ENCODE assay signal across 9 mouse cellular contexts in the genomic region with DNA sequence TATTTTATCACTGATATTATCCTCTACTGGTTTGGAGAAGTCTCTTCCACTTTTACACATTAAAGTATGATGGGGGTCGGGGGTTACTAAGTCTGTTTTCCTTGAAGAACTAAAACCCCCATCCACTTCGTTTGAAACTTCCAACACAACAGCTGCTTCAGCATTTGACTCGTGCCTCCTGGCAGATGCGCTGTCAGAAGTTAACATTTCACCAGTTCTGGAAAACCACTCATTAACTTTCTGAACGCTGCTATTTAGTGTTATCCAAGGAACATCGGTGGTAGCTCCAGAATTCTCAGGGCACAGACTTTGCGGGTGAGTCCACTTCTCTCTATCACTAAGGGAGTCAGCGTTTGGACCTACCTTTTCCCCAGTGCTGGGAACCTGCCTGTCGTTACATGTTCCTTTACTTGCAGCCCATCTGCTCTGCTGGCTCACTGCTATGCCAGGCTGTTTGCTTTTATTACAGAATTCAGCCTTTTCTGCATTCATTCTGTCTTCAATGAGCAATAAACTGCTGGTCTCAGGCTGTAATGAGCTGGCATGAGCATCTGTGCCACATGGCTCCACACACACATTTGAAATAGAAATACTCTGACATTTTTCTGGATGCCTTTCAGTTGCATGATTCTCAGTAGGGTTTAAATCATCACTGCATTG. TPM values are rescaled to one million over a fixed set of nuclear protein-coding genes. Genes with fewer than 3 reads are reported as not detected.
DNase-seq lines count a peak whose midpoint lies in the region.
"Had no signal": no experiment of that assay in that cellular context is flagged by ENCODE, and none has a peak within 500 bp of the region (broad histone marks: within the 10 kb centered on the region; RNA-seq: fewer than 3 reads in every experiment).

No protein-coding gene starts in this region.

- intact Hi-C loops in left cerebral cortex, postnatal 25 days (cut with DNase I): no loop called here

- DNase-seq in kidney, adult 8-10 months: peak; percentile 20 to 35
- DNase-seq in kidney, postnatal 4 days: no peak
- DNase-seq in brain, embryonic 18.5 days (ENCODE audit: low read depth, low spot score): peak; percentile 70
- DNase-seq in frontal cortex, postnatal 36 days (ENCODE audit: low spot score in 2 of 2): peak; percentile 6 to 55
- DNase-seq in left cerebral cortex, postnatal 25 days (ENCODE audit: low spot score in 2 of 2): peak; percentile 23 to 42
- DNase-seq in gastrocnemius, adult 18-20 months (ENCODE audit: low spot score): no peak
- DNase-seq in heart, adult 11 months: no peak
- DNase-seq: gastrocnemius, postnatal 10 days; thymus, postnatal 36 days had no signal

RNA-seq across cellular contexts. Expression of gene Brca1, which starts 25.7 kb away (rescaled TPM):
- total RNA-seq in left cerebral cortex, postnatal 25 days (2021): under 1 TPM; 0.69 to 0.80 TPM
- under 1 TPM in 1 of 2 experiments, not detected in 1; 0.34 TPM for total RNA-seq in gastrocnemius, adult 18-20 months (2021)

RNA-seq across cellular contexts. Expression of gene Nbr1, which starts 25.9 kb away (rescaled TPM):
- total RNA-seq in left cerebral cortex, postnatal 25 days (2021): 100 to 1,000 TPM; 127 to 130 TPM
- 10 to 100 TPM; 63.0 to 66.2 TPM for total RNA-seq in gastrocnemius, adult 18-20 months (2021)

RNA-seq across cellular contexts. Expression of gene Tmem106a, which starts 56.0 kb away (rescaled TPM):
- total RNA-seq in left cerebral cortex, postnatal 25 days (2021): 1 to 10 TPM; 1.1 to 1.6 TPM
- total RNA-seq in gastrocnemius, adult 18-20 months (2021): 1 to 10 TPM; 1.5 to 2.4 TPM

Comparison
In these comparisons a context has a peak if more than half of its experiments do, and no peak if none do; other contexts are left out.
1. DNase-seq: peak in kidney, adult 8-10 months (2 of 2), brain, embryonic 18.5 days (single experiment), frontal cortex, postnatal 36 days (2 of 2) and left cerebral cortex, postnatal 25 days (2 of 2); none in kidney, postnatal 4 days (0 of 2), gastrocnemius, adult 18-20 months (single experiment) and heart, adult 11 months (single experiment).